Mouse (Mus musculus): ENCODE results near the gene Arl8b.
"Not testable (repeated sequence)": the region's sequence is repeated elsewhere in the genome, so short reads cannot be mapped to it uniquely, and the experiment has no call there.

Gene Arl8b

DNA sequence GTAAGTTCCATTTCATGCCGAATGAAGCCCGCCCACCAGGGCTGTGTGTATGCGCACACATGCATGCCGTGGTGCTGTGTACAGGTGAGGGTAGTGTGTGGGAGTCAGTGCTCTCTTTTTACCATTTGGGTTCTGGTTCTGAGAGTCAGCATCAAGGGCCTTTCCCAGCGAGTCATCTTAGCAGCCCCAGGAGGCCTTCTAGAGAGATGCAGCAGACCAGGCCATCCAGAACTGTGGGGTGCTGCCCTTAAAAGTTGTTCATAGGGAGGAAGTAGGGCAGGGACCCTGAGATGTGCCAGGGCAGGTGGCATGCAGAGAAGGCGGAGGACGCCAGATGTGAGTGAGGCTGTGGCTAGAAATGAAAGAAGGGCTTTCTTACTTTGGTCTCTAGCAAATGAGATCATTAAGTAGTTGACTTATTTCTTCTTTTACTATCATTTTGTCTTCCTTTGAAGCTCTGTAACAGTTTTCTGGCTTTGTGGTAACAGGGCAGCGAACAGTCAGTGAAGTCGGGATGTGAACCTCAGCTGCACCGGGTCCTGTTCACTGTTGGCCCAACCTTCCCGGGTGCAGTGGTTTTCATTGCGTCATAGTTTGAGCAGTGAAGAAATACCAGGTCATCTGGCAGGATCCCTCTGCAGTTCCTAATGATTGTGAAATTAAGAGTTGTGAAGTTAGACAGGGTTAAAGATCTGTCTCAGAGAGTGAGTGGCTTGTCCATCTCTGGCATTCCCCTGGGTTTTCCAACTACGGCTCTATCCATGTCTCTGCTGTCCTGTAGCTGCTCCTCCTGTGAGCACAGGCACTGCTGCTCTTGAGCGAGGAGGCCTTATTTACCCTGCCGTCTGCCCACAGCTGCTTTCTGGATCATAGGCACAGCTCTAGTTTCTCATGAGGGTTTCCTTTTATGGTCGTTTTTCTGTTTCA lies 53.1 kb downstream of the Arl8b start:
- no peak for DNase-seq (ENCODE audit: low spot score in 2 of 2)

DNA sequence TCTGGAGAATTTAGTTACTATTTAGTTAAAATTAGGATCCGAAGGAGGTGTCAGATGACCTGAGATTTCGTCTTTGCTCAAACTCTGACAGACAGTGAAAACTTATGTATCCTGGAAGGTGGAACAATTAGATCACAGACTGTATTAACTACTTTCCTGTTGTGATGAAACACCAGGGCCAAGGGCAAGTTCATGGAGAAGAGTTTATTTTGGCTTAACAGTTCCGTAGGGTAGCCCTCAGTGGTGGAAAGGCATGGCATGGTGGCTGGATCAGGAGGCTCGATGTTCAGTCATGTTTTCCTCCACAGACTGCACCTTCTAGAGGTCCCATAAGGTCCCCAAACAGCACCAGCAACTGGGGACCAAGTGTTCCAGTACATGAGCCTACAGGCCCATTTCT lies 54.2 kb downstream of the Arl8b start:
- DNase-seq (ENCODE audit: low spot score in 2 of 2) = no peak

DNA sequence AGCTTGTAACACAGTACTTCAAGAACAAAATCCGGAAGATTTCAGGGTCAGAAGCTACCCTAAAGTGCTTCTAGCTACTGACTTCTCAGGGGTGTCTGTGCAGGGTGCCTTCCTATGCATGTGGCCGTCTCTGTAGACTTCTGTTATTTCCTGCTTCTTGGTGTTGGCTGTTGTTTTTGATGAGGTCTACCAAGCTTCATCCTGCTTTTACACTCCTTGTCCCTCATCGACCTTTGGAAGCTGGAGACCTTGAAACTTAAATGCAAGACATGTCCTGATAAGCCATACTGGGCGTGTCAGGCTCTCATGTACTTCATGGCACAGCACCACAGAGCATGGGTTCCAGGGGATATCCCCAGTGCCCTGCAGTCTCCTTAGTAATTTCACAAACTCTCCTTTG lies 55.1 kb downstream of the Arl8b start:
- no peak for DNase-seq (ENCODE audit: low spot score in 2 of 2)

DNA sequence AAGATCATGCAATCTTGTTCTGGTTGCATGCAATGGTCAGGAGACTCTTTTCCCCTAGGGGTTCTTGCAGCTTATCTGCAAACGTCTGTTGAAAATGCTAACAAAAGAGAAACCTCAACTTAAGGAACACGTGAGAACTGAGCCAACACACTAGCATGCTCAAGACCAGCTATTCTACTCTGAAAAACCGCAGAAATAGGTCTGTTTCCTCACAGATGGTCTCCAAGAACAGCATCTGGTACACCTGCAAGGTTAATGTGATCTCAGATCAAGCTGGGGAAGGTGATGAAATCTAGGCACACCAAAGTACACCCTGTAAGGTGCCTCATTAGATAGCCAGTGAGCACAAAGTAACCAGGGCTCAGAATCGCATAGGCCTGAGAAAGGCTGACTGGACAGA lies 56.5 kb downstream of the Arl8b start:
- DNase-seq (ENCODE audit: low spot score in 2 of 2) = no peak

DNA sequence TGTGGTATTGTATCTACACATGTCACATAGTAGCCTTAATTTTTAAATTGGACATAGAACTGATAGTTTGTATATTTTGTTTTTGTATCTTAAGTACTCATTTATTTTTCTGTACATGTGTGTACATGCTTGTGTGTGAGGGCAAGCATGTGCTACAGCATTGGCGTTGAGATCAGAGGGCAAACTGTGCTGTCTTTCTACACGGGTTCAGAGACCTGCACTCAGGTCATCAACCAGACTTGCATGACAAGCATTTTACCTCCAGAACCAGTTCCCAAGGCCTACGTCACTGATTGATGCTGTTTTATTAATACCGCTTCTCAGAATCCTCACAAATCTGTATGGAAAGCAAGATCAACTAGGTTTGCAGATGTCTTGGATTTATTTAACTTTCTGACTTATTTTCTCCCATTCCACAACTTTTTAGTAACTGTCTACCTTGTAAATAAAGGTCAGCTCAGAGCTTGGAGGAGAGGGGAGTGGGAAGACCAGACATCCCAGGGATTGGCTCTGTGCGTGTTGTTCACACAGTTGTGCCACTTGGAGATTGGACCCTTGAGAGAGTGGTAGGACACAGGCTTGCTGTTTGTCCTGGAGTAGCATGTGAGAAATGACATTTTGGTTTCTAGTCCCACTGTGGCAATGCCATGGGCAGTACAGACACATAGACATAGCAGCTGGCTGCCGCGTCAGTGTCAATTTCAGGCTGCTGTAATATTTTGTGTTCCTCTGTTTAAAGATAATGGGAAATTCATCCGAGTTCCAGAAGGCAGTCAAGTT lies 58.2 kb downstream of the Arl8b start:
- no peak for DNase-seq (ENCODE audit: low spot score in 2 of 2)

DNA sequence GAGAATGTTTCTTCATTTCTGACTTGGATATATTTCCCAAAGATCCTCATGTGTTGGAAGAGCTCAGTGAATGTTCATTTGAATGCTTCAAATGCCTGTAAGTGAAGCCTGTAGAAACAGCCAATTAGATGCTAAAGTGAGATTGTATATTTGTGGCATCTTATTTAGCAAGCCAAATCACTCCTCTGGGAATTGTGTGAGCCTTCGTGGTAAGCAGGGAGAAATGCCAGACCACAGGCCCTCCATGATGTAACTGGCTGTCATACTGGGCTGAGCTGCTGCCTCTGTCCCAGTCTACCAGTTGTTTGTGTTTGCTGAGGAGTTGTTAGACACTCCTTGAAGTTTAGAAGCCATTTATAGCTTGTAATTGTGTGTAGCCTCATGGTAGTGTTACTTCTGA lies 60.8 kb downstream of the Arl8b start:
- DNase-seq (ENCODE audit: low spot score in 2 of 2) = no peak

DNA sequence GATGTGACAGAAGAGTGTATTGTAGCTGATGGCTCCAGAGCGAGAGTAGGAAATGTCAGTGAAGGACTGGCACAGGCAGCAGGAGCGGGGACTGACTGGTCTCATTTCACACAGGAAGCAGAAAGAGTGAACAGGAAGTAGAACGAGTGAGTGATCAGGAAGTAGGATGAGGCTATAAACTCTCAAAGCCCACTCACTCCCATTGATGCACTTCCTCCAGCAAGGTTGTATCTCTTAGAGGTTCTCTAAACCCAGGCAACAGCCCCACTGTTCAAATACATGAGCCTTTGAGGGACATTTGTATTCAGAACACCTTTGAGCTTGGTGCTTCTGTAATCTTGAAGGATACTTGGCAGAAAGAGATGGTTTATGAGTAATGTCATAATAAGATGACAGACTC lies 61.2 kb downstream of the Arl8b start:
- DNase-seq (ENCODE audit: low spot score in 2 of 2) = no peak

DNA sequence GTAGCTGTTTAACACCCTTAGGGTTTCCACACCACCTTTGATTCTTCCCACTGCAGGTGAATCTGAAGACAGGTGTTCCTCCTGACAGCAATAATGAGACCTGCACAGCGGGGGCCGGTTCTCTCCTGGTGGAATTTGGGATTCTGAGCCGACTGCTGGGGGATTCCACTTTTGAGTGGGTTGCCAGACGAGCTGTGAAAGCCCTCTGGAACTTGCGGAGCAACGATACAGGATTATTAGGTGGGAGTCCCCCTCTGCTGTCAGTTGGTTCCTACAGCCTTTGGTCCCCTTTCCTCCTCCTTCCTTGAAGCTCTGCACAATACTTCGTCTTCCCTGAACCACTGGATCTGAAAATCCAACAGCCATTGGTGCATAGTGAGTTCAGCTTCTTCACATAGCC lies 61.9 kb downstream of the Arl8b start:
- DNase-seq (ENCODE audit: low spot score in 2 of 2) = no peak

DNA sequence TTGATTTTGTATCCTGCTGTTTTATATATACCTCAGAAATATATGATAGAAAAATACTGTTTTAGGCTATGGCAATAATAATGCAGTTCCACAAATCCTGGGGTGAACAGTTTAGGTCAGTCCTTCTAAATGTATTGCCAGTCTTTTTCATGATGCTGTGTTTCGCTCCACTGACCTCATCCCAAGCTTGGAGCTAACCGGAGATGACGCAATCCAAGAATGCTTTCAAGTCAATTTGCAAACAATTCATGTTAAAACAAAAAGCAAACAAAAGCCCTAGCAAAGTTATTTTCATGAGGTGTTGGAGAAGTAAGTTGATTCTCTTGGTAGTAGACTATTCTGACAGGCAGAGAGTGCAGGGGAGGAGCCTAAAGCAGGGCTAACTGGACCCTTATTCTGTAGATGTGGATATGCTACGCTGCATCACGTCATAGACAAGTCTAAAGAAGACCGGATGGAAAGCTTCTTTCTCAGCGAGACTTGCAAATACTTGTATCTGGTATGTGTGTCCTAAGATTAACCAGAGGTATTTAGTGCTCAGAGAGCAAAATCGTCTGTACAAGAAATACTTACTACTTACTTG lies 69.3 kb downstream of the Arl8b start:
- DNase-seq (ENCODE audit: low spot score in 2 of 2) = no peak

DNA sequence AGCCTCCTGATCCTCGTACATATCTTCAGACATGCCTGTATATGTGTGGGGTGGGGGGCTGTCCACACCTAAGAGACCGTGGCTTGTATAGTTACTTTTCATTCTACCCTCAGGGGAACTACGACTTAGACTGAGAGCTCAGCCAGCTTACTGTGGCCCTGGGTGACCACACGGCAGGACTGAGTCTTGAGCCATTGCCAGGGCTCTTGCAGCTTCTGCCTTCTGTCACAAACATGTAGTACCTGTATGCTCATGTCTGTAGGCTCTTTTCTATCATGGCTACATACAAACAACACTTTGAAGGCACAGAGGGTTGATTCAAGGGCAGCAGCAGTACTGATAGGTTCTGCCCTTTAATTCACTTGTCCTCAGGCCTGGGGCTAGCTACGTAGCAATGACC lies 70.1 kb downstream of the Arl8b start:
- DNase-seq (ENCODE audit: low spot score in 2 of 2) = no peak

DNA sequence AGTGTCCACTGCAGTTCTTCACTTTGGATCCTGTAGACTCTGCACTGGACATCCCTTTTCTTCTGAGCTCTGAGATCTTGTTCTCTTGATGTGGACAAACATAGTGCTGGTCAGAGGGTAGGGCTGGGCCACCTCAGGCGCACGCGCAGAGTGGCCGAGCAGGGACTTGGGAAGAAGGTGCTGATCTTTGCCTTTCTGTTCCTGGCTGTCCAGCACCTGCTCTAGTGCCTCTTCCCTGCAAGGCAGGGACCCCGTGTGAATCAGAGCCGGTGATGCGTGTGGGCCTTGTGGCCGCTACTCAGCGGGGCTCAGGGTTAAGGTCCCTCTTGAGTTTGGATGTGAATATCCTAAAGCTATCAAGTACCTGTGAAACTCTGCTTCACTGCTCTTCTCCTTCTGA lies 75.7 kb downstream of the Arl8b start:
- no peak for DNase-seq (ENCODE audit: low spot score in 2 of 2)

DNA sequence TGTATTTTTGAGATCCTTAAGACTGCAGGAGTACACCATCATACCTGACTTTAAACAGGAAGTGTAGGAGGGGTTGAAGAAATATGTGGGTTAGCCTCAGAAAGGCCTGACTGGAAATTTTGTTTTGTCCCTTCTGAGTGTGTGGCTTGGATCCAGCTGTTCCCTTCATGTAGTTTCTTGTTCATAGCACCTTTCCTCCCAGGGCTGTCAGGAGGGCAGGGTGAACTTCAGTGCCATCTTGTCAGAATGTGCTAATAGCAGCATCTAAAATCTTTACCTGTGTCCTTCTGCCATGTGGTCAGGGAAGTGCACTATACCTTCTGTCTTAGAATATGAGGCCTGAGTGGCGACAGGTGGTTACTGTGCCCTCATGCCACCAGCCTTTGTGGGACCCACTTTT lies 78.3 kb downstream of the Arl8b start:
- no peak for DNase-seq (ENCODE audit: low spot score in 2 of 2)

DNA sequence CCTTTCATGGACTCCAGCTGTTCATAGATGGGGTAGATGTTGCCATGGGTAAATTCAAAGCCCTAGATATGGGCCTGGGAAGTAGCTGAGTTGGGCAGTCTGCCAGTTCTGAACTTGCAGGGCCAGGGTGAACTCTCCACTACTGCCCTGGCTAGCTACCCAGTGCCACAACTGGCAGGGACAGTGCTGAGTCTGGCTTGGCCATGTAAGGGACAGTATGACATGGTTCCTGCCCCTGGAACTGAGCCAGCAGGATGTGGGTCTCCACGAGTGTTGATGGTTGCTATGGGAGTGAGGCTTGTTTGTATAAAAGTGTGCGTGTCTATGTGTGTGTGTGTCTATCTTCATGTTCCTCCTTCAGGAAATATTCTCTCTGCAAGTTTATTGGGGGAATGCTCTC lies 79.6 kb downstream of the Arl8b start:
- DNase-seq (ENCODE audit: low spot score in 2 of 2) = no peak

DNA sequence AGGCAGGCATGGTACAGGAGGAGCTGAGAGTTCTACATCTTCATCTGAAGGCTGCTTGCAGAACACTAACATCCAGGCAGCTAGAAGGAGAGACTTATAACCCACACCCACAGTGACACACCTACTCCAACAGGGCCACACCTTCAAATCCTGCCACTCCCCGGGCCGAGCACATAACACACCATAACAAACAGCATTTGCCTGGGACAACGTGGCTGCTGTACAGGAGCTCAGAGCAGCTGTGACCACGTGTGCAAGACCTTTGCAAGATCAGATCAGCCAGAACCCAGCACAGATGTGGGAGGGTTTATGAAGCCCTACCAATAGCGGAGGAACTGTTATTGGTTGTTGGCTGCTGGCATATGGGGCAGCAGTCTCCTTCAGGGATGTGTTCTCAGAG lies 83.4 kb downstream of the Arl8b start:
- no peak for DNase-seq (ENCODE audit: low spot score in 2 of 2)

DNA sequence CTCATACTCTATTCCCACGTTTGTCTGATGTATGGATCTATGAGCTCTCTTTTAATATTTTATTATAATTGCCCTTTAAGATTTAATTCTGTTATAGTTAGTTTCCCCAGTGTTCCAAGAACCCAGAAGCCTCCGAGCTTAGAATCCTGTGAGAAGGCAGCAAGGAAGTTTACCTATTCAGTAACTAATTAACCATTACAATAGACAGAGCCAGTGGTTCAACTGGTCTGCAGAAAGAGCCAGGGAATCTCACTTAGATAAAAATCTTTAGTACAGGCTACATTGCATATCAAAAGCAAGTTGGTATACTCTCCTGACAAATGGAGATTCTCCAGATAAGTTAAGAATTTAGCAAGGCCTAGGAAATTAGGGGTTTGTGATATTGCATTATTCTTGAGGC lies 86.1 kb downstream of the Arl8b start:
- DNase-seq (ENCODE audit: low spot score in 2 of 2) = not testable (repeated sequence)

DNA sequence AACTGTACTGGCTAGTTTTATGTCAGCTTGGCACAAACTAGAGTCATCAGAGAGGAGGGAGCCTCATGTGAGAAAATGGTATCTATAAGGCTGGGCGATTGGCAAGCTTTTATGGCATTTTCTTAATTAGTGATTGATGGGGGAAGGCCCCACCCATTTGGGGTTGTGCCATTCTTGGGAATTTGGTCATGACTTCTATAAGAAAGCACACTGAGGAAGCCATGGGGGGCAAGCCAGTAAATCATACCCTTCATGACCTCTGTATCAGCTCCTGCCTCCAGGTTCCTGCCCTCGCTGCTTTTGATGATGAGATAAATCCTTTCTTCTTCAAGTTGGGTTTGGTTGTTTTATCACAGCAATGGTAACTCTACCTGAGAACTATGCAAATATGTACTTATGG lies 87.5 kb downstream of the Arl8b start:
- DNase-seq (ENCODE audit: low spot score in 2 of 2) = no peak

DNA sequence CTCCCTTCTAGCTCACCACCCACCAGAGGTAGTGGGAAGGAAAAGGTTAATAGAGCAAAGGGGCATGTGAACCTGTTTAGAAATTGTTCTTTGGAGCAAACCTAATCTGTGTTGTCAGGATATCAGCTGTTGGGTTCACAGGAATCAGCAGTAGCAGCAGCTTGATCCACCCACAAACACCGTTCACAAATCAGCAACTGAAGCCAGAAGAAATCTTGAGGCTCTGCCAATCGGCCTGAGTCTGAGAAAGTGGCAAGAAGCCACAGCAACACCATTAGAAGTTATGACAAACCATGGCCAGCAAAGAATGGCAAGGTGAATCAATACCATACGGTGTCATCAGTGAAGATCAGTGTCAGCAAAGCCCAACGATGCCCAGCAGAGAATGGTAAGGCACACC lies 88.4 kb downstream of the Arl8b start:
- no peak for DNase-seq (ENCODE audit: low spot score in 2 of 2)
